Mouse (Mus musculus) myocyte (in vitro differentiated cells): ENCODE results near the gene Ndel1. TPM values are rescaled to one million over a fixed set of nuclear protein-coding genes. Genes with fewer than 3 reads are reported as not detected.

Source experiments
- H3K27me3 ChIP-seq: one replicate; pipeline ENCODE4 v1.6.1; 2011; ENCODE audit not compliant: control insufficient read depth, insufficient read depth, insufficient read length
- H3K36me3 ChIP-seq: one replicate; pipeline ENCODE4 v1.6.1; 2011; ENCODE audit not compliant: control insufficient read depth, insufficient read depth
- H3K4me2 ChIP-seq: one replicate; pipeline ENCODE4 v1.6.1; 2011; ENCODE audit warnings: low read depth, control low read depth
- H3K4me3 ChIP-seq: one replicate; pipeline ENCODE4 v1.5.1; 2011; ENCODE audit warnings: mild to moderate bottlenecking, control low read depth, moderate library complexity
- H3K79me2 ChIP-seq: one replicate; pipeline ENCODE4 v1.6.1; 2011; ENCODE audit not compliant: control insufficient read depth, insufficient read depth
- H3ac ChIP-seq: one replicate; pipeline ENCODE4 v1.6.1; 2011; ENCODE audit not compliant: control insufficient read depth, insufficient read length
- CEBPB ChIP-seq: IDR thresholded peaks from 2 replicates; pipeline ENCODE4 v1.6.1; 2011; ENCODE audit warnings: mild to moderate bottlenecking, moderate library complexity; ENCODE audit not compliant: poor library complexity, insufficient read depth, severe bottlenecking
- E2F4 ChIP-seq: IDR thresholded peaks from one replicate; pipeline ENCODE4 v1.6.1; 2011; ENCODE audit warnings: mild to moderate bottlenecking, control low read depth, moderate library complexity; ENCODE audit not compliant: insufficient read depth
- MAX ChIP-seq: IDR thresholded peaks from one replicate; pipeline ENCODE4 v1.6.1; 2011; ENCODE audit warnings: low read depth, mild to moderate bottlenecking, control low read depth
- MYOD1 ChIP-seq, 3 experiments: IDR thresholded peaks; one replicate each; pipeline ENCODE4 v1.6.1; 2011; ENCODE audit warnings: control low read depth in 2 of 3, low read depth in 2 of 3, mild to moderate bottlenecking in 2 of 3, moderate library complexity in 1 of 3; ENCODE audit not compliant: insufficient read length in 2 of 3, control insufficient read depth in 1 of 3
- MYOG ChIP-seq, 3 experiments: IDR thresholded peaks; one replicate each; pipeline ENCODE4 v1.6.1; 2011; ENCODE audit warnings: control low read depth in 2 of 3, low read depth in 2 of 3, mild to moderate bottlenecking in 2 of 3; ENCODE audit not compliant: insufficient read length in 2 of 3, control insufficient read depth in 1 of 3, insufficient read depth in 1 of 3
- POLR2A ChIP-seq: IDR thresholded peaks from one replicate; pipeline ENCODE4 v1.6.1; 2011; ENCODE audit warnings: low read depth, mild to moderate bottlenecking, control low read depth, moderate library complexity; ENCODE audit not compliant: insufficient read length
- POLR2AphosphoS2 ChIP-seq: IDR thresholded peaks from one replicate; pipeline ENCODE4 v1.6.1; 2011; ENCODE audit warnings: low read depth, control low read depth; ENCODE audit not compliant: insufficient read length
- REST ChIP-seq: IDR thresholded peaks from one replicate; pipeline ENCODE4 v1.6.1; 2011; ENCODE audit warnings: mild to moderate bottlenecking, control low read depth, moderate library complexity; ENCODE audit not compliant: insufficient read depth, insufficient read length
- SRF ChIP-seq: IDR thresholded peaks from one replicate; pipeline ENCODE4 v1.6.1; 2011; ENCODE audit warnings: low read depth; ENCODE audit not compliant: control insufficient read depth, insufficient read length
- TCF12 ChIP-seq: IDR thresholded peaks from one replicate; pipeline ENCODE4 v1.6.1; 2011; ENCODE audit warnings: mild to moderate bottlenecking, control low read depth; ENCODE audit not compliant: poor library complexity, insufficient read depth, severe bottlenecking
- TCF3 ChIP-seq: IDR thresholded peaks from one replicate; pipeline ENCODE4 v1.6.1; 2011; ENCODE audit warnings: low read depth, control low read depth; ENCODE audit not compliant: insufficient read length
- USF1 ChIP-seq: IDR thresholded peaks from one replicate; pipeline ENCODE4 v1.6.1; 2011; ENCODE audit warnings: low read depth, mild to moderate bottlenecking, control low read depth, moderate library complexity
- polyA plus RNA-seq: library from polyadenylated mRNA; unstranded; fragments of >200 nt; fragmentation: generic; extraction: Trizol; gene quantifications from one replicate; pipeline ENCODE4 v1.2.1, GENCODE M21; 2012; ENCODE audit warnings: missing spikeins

Gene Ndel1
- polyA plus RNA-seq, 1 experiment, result 36.7 TPM

DNA sequence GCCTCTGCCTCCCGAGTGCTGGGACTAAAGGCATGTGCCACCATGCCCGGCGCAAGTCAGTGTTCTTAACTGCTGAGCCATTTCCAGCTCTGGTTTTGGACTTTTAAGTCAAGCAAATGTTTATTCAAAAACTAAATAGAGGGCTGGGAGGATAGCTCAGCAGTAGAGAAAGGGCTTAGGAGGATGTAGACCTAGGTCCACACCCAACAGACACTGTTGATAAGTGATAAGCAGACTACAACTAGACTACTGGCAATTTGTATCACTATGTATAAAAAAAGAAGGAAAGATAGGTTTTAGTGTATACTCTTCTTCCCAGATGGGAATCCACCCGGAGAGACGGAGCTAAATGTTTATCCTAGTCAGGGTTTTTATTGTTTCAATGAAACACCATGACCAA lies 24.6 kb upstream of the Ndel1 start:
- Histone ChIP-seq H3K79me2 (no peaks in the 10 kb centered on the region), H3ac (no peak overlapping the region), H3K4me2 (no peak overlapping the region), H3K4me3 (no peak overlapping the region), H3K27me3 (peaks cover 15% of the 10 kb centered on the region), H3K36me3 (no peaks in the 10 kb centered on the region)
- TF ChIP-seq CEBPB, result no peak
- no peak for TF ChIP-seq MYOD1 (IDR thresholded peaks at IDR 0.05; ENCODE audit: control insufficient read depth in 1 of 3, insufficient read length in 2 of 3, low read depth in 2 of 3)
- no peak for TF ChIP-seq SRF
- TF ChIP-seq MAX, result no peak
- TF ChIP-seq POLR2A, result no peak
- TF ChIP-seq POLR2AphosphoS2, result no peak
- no peak for TF ChIP-seq TCF3
- TF ChIP-seq USF1, result no peak
- TF ChIP-seq TCF12, result no peak
- TF ChIP-seq MYOG (IDR thresholded peaks at IDR 0.05; ENCODE audit: control insufficient read depth in 1 of 3, insufficient read depth in 1 of 3, insufficient read length in 2 of 3, low read depth in 2 of 3), result no peak
- no peak for TF ChIP-seq E2F4
- TF ChIP-seq REST, result no peak

DNA sequence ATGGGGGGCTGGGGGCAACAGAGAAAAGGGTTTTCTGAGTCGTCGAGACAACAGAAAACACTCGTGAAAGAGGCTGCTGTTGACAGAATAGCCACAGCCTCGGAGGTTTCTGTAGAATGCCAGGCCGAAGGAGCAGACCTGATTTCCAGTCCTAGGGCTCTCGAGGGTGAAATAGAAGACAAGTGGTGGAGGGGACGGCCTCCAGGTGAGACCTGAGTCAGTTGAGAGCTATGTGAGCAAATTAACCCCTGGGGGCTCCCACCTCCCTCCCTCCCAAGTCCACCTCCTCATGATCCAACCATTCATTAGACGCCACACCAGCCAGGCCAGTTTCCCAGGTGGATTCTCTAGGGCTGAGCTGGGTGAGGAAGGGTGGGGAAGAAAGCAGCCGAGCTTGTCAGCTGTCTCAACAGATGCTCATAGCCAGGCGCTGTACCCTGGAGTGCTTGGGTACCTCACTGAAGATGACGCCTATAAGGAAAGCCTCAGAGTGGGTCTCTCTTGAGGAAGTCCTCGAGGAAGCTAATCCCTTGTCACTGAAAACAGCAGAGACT lies 22.3 kb upstream of the Ndel1 start:
- TF ChIP-seq SRF, result no peak
- no peak for TF ChIP-seq CEBPB
- no peak for TF ChIP-seq MYOG (IDR thresholded peaks at IDR 0.05; ENCODE audit: control insufficient read depth in 1 of 3, insufficient read depth in 1 of 3, insufficient read length in 2 of 3, low read depth in 2 of 3)
- TF ChIP-seq TCF3, result no peak
- TF ChIP-seq REST, result no peak
- no peak for TF ChIP-seq MYOD1 (IDR thresholded peaks at IDR 0.05; ENCODE audit: control insufficient read depth in 1 of 3, insufficient read length in 2 of 3, low read depth in 2 of 3)
- TF ChIP-seq POLR2AphosphoS2, result no peak
- no peak for TF ChIP-seq TCF12
- no peak for TF ChIP-seq MAX
- H3K4me3 ChIP-seq, result no peak overlapping the region
- no peak overlapping the region for H3K4me2 ChIP-seq
- H3ac ChIP-seq, result no peak overlapping the region
- H3K79me2 ChIP-seq, result no peaks in the 10 kb centered on the region
- H3K27me3 ChIP-seq, result peaks cover 10% of the 10 kb centered on the region
- no peaks in the 10 kb centered on the region for H3K36me3 ChIP-seq

DNA sequence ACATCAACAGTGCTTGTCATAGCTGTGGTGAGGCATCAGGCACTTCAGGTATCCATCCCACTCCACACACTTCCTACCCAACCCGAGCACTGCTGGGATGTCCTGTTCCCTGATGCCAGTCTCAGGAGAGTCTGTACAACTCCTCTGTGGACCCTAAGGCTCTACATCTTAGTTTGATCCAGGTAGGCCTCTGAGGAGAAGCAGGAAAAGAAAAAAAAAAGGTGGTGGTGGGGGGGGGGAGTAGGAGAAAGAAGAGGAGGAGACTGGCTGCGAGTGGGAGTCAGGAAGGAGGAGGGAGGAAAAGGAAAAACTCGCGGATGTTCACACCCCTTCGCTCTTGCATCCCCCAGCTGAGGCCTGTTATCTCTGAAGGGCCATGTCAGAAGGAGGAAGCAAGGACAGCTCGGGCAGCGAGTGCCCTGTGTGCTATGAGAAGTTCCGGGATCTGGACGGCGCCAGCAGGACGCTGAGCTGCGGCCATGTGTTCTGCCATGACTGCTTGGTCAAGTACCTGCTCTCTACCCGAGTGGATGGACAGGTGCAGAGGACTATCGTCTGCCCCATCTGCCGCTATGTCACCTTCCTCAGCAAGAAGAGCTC lies 20.7 kb upstream of the Ndel1 start:
- peaks cover 20% of the 10 kb centered on the region for H3K27me3 ChIP-seq

DNA sequence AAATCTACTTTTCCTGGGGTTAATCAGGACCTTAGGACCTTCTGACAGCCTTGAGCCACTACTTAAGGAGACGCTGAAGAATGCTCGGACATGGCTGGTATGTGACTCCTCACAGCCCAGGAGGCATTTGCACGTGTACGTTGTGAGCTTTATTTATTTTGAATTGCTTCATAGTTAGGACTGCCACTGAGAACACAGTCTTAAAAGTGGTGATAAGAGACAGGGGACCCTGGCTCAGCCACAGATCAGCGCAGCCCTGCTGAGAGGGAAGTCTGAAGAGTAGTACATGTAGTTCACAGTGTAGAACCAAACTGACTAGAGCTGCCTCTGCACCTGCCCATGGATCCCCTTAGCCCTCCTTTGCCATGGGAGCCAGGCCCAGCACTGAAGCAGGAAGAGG lies 20.2 kb upstream of the Ndel1 start:
- Histone ChIP-seq H3K79me2 (no peaks in the 10 kb centered on the region), H3K36me3 (no peaks in the 10 kb centered on the region), H3K4me3 (no peak overlapping the region), H3K27me3 (peaks cover 22% of the 10 kb centered on the region), H3ac (no peak overlapping the region), H3K4me2 (no peak overlapping the region)
- no peak for TF ChIP-seq MYOD1 (IDR thresholded peaks at IDR 0.05; ENCODE audit: control insufficient read depth in 1 of 3, insufficient read length in 2 of 3, low read depth in 2 of 3)
- TF ChIP-seq MAX, result no peak
- no peak for TF ChIP-seq SRF
- TF ChIP-seq MYOG (IDR thresholded peaks at IDR 0.05; ENCODE audit: control insufficient read depth in 1 of 3, insufficient read depth in 1 of 3, insufficient read length in 2 of 3, low read depth in 2 of 3), result no peak
- no peak for TF ChIP-seq POLR2A
- no peak for TF ChIP-seq TCF12
- no peak for TF ChIP-seq E2F4
- TF ChIP-seq CEBPB, result no peak
- no peak for TF ChIP-seq USF1
- TF ChIP-seq POLR2AphosphoS2, result no peak
- no peak for TF ChIP-seq REST
- no peak for TF ChIP-seq TCF3

More for the DNA sequence above, 20.7 kb upstream of the Ndel1 start:
- Histone ChIP-seq H3K4me2 (no peak overlapping the region), H3K36me3 (no peaks in the 10 kb centered on the region), H3K79me2 (no peaks in the 10 kb centered on the region), H3K4me3 (no peak overlapping the region), H3ac (no peak overlapping the region)
- no peak for TF ChIP-seq TCF3
- TF ChIP-seq USF1, result no peak
- no peak for TF ChIP-seq POLR2A
- TF ChIP-seq CEBPB, result no peak
- no peak for TF ChIP-seq MYOG (IDR thresholded peaks at IDR 0.05; ENCODE audit: control insufficient read depth in 1 of 3, insufficient read depth in 1 of 3, insufficient read length in 2 of 3, low read depth in 2 of 3)

DNA sequence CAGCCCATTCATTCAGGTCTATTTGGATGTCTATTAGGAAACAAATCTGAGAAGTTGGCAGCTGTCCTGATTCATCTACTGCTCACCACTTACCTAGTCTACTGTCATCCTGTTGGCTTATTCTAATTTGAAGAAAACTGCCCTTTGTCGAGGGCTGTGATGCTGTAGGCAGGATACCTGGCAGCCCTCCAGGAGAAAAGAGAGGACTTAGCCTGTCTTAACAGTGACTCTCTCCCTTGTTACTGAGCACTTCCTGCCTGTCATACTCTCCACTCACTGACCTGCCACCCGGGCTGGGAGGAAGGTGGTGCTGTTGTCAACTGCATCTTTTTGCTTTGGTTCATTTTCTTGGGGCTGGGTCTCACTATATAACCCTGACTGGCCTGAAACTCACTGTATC lies 19.0 kb upstream of the Ndel1 start:
- no peaks in the 10 kb centered on the region for H3K36me3 ChIP-seq
- TF ChIP-seq CEBPB (no peak), USF1 (no peak), SRF (no peak), MYOD1 (IDR thresholded peaks at IDR 0.05; ENCODE audit: control insufficient read depth in 1 of 3, insufficient read length in 2 of 3, low read depth in 2 of 3) (no peak), REST (no peak), TCF3 (no peak), E2F4 (no peak), MYOG (IDR thresholded peaks at IDR 0.05; ENCODE audit: control insufficient read depth in 1 of 3, insufficient read depth in 1 of 3, insufficient read length in 2 of 3, low read depth in 2 of 3) (no peak), POLR2AphosphoS2 (no peak), MAX (no peak), POLR2A (no peak), TCF12 (no peak)
- no peak overlapping the region for H3K4me3 ChIP-seq
- H3ac ChIP-seq, result no peak overlapping the region
- H3K79me2 ChIP-seq, result no peaks in the 10 kb centered on the region
- H3K4me2 ChIP-seq, result no peak overlapping the region
- peaks cover 22% of the 10 kb centered on the region for H3K27me3 ChIP-seq
